Mouse (Mus musculus): Measurements from ENCODE around the gene Trem2.

DNA sequence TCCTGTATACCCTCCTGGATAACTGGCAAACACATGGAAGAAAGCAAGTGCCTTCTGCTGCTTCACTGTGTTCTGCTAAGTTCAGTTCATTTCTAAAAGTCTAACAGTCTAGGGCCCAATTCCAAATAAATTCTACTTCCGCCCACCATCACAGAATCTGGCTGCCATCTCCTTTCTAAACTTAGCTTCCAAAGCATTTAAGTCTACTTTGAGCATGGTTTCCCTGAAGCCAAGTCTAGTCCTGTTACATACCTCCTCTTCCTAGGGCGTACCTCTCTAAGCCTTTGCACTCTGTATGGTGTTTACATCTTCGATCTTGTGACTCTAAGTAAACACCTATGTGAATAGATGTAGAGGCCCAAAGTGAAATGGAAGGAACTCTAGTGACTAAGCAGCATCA is 46.4 kb downstream of the Trem2 start:
- TF ChIP-seq CTCF (IDR thresholded peaks at IDR 0.05; ENCODE audit: low read depth, low read length) (no peak), EP300 (IDR thresholded peaks at IDR 0.05; ENCODE audit: insufficient read depth, low read depth, low read length) (no peak)
